Mouse (Mus musculus) embryonic facial prominence, embryonic 13.5 days (tissue): Measurements from ENCODE around the gene Gm21988. TPM values are rescaled to one million over a fixed set of nuclear protein-coding genes. Genes with fewer than 3 reads are reported as not detected.
A peak's percentile ranks its signal among the peaks of the same experiment; 100 is the strongest.

Source experiments
- ATAC-seq: fragments of 200-750 bp; cut with Nextera tagmentation; 2 replicates; pipeline ENCODE4 v1.8.0; 2017; ENCODE audit warnings: low read depth; ENCODE audit not compliant: insufficient number of reproducible peaks, insufficient read depth, low FRiP score, low TSS enrichment
- H3K27ac ChIP-seq: fragments of 300-500 bp; sonication (generic); 2 replicates; pipeline ENCODE4 v1.5.1; 2015; ENCODE audit warnings: moderate library complexity, mild to moderate bottlenecking, inconsistent platforms
- H3K27me3 ChIP-seq: fragments of 300-500 bp; sonication (generic); 2 replicates; pipeline ENCODE4 v1.6.1; 2015; ENCODE audit warnings: mild to moderate bottlenecking, inconsistent platforms
- H3K36me3 ChIP-seq: fragments of 300-500 bp; sonication (generic); 2 replicates; pipeline ENCODE4 v1.6.1; 2015; ENCODE audit warnings: mild to moderate bottlenecking, inconsistent platforms
- H3K4me1 ChIP-seq: fragments of 300-500 bp; sonication (generic); 2 replicates; pipeline ENCODE4 v1.6.1; 2015; ENCODE audit warnings: inconsistent platforms
- H3K4me2 ChIP-seq: fragments of 300-500 bp; sonication (generic); 2 replicates; pipeline ENCODE4 v1.6.1; 2015; ENCODE audit warnings: moderate library complexity, mild to moderate bottlenecking, inconsistent platforms
- H3K4me3 ChIP-seq: fragments of 300-500 bp; sonication (generic); 2 replicates; pipeline ENCODE4 v1.5.1; 2015; ENCODE audit warnings: mild to moderate bottlenecking, inconsistent platforms
- H3K9ac ChIP-seq: fragments of 300-500 bp; sonication (generic); 2 replicates; pipeline ENCODE4 v1.6.1; 2015; ENCODE audit warnings: mild to moderate bottlenecking, inconsistent platforms
- H3K9me3 ChIP-seq: fragments of 300-500 bp; sonication (generic); 2 replicates; pipeline ENCODE4 v1.6.1; 2016; ENCODE audit warnings: inconsistent platforms
- WGBS: fragments of 180-500 bp; shearing (Covaris S2); methylation state at CpG from one replicate; pipeline ENCODE4 v1.1.7; 2015; ENCODE audit warnings: mixed read lengths; 5-methylcytosine and 5-hydroxymethylcytosine counted together
- polyA plus RNA-seq: library from polyadenylated mRNA; unstranded; fragments of >200 nt; fragmentation: Nextera tagmentation; extraction: Ambion mirVana; gene quantifications from 2 replicates; pipeline ENCODE4 v1.2.1, GENCODE M21; 2015

The Gm21988 gene
- polyA plus RNA-seq, 1 experiment from 2014 or later, result 13.9 TPM

- ATAC-seq, result no peak
- H3K9me3 ChIP-seq, result no peaks in the 10 kb centered on the region
- H3K36me3 ChIP-seq, result peaks cover 15% of the 10 kb centered on the region
- no peak overlapping the region for H3K4me2 ChIP-seq
- 87% methylated on average over 12 of the region's 12 CpGs for WGBS
- H3K27me3 ChIP-seq, result peaks cover 7% of the 10 kb centered on the region
- H3K9ac ChIP-seq, result no peak overlapping the region
- peaks cover 56% of the 10 kb centered on the region for H3K4me1 ChIP-seq
- no peak overlapping the region for H3K4me3 ChIP-seq
- H3K27ac ChIP-seq, result no peak overlapping the region
These were observed 4.3 kb downstream of the Gm21988 start for GRCm38 (mm10) chr11:70235254-70235900.

DNA sequence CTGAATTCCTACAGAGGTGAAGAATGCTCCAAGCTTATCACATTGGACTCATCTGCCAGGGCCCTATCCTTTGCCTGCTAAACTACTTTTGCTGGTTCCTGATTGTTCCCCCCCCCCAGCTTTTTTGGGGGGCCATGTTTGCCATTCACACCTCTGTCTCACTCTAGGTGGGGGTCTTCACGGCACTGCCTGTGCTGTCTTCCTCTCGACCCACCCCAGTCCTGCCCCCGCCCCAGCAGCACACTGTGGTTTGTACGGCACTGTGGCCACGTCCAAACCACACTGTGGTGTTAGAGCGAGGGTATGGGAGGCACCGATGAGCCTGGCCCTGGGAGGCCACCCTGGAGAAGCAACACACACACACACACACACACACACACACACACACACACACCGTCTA is 5.1 kb downstream of the Gm21988 start:
- 79% methylated on average over 8 of the region's 8 CpGs for WGBS
- ATAC-seq, result no peak
- no peak overlapping the region for H3K9ac ChIP-seq
- H3K9me3 ChIP-seq, result no peaks in the 10 kb centered on the region
- H3K27ac ChIP-seq, result peak overlapping the region; percentile 57
- H3K36me3 ChIP-seq, result peaks cover 15% of the 10 kb centered on the region
- peaks cover 16% of the 10 kb centered on the region for H3K27me3 ChIP-seq
- no peak overlapping the region for H3K4me3 ChIP-seq
- peaks cover 63% of the 10 kb centered on the region for H3K4me1 ChIP-seq
- no peak overlapping the region for H3K4me2 ChIP-seq

DNA sequence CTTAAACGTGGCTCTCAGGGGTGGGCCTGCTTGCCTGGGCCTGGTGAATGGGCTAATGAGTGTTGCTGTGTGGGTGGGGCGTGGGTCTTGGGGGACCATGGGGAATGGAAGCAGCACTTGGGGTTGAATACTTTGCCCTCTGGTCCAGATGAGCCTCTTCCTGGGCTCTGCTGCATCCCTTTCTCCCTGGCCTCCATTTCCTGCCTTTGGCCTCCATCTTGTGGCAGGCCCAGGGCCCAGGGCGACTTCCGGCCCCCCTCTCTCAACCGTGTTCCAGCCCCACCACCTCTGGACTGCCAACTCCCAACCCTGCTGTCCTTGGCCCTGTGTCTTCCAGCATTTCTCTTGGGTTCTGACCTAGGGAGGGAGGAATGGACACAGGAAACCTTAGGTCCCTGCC is 5.6 kb downstream of the Gm21988 start:
- no peak for ATAC-seq
- Histone ChIP-seq H3K4me2 (peak overlapping the region; percentile 66; the same call in 1 of the 2 replicates), H3K27ac (peak overlapping the region; percentile 57), H3K9ac (no peak overlapping the region), H3K4me1 (peaks cover 67% of the 10 kb centered on the region), H3K9me3 (no peaks in the 10 kb centered on the region), H3K4me3 (no peak overlapping the region), H3K27me3 (peaks cover 20% of the 10 kb centered on the region), H3K36me3 (peaks cover 15% of the 10 kb centered on the region)
- 51% methylated on average over 5 of the region's 5 CpGs for WGBS

- peak overlapping the region; percentile 39; the same call in 1 of the 2 replicates for H3K27ac ChIP-seq
These were observed 6.6 kb downstream of the Gm21988 start for GRCm38 (mm10) chr11:70233016-70233415.

DNA sequence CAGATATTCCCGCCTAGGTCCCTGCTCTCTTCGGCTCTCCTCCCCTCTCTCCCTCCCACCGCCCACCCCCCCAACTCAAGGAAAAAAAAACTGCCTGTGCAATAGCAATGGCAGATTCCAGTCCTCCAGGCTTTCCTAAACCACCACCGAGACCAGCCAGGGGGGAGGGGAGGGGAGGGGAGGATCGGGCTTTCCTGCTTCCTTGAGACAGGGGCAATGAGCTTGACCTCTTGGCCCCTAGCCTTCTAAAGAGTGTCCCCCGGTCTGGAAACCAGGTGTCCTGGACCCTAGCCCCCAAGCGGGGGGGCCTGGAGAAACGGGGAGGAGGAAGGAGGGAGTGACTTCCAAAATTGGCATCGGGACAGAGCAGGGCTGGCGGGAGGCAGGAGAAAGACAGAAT is 7.1 kb downstream of the Gm21988 start:
- ATAC-seq, result no peak
- Histone ChIP-seq H3K36me3 (peaks cover 15% of the 10 kb centered on the region), H3K4me2 (peak overlapping the region; percentile 66), H3K4me3 (peak overlapping the region; percentile 47), H3K9me3 (no peaks in the 10 kb centered on the region), H3K27ac (peak overlapping the region; percentile 39; the same call in 1 of the 2 replicates), H3K27me3 (peaks cover 35% of the 10 kb centered on the region), H3K4me1 (peaks cover 62% of the 10 kb centered on the region), H3K9ac (peak overlapping the region; percentile 76)
- 5% methylated on average over 8 of the region's 10 CpGs for WGBS

More at GRCm38 (mm10) chr11:70233016-70233415, 6.6 kb downstream of the Gm21988 start:
- Histone ChIP-seq H3K4me2 (peak overlapping the region; percentile 66), H3K9ac (peak overlapping the region; percentile 76), H3K4me3 (peak overlapping the region; percentile 47), H3K9me3 (no peaks in the 10 kb centered on the region), H3K36me3 (peaks cover 15% of the 10 kb centered on the region), H3K27me3 (peaks cover 30% of the 10 kb centered on the region), H3K4me1 (peaks cover 62% of the 10 kb centered on the region)
- WGBS, result 37% methylated on average over 8 of the region's 8 CpGs
- ATAC-seq, result no peak

- under 1% methylated on average over 32 of the region's 32 CpGs for WGBS
- H3K4me1 ChIP-seq, result peaks cover 57% of the 10 kb centered on the region
- no peak for ATAC-seq
- peaks cover 7% of the 10 kb centered on the region for H3K36me3 ChIP-seq
- peak overlapping the region; percentile 37 for H3K4me3 ChIP-seq
- H3K27ac ChIP-seq, result peak overlapping the region; percentile 45; the same call in 1 of the 2 replicates
- H3K27me3 ChIP-seq, result peaks cover 58% of the 10 kb centered on the region
- peak overlapping the region; percentile 54 for H3K4me2 ChIP-seq
- H3K9ac ChIP-seq, result peak overlapping the region; percentile 40; the same call in 1 of the 2 replicates
- no peaks in the 10 kb centered on the region for H3K9me3 ChIP-seq
These were observed 9.3 kb downstream of the Gm21988 start for GRCm38 (mm10) chr11:70230239-70230727.

DNA sequence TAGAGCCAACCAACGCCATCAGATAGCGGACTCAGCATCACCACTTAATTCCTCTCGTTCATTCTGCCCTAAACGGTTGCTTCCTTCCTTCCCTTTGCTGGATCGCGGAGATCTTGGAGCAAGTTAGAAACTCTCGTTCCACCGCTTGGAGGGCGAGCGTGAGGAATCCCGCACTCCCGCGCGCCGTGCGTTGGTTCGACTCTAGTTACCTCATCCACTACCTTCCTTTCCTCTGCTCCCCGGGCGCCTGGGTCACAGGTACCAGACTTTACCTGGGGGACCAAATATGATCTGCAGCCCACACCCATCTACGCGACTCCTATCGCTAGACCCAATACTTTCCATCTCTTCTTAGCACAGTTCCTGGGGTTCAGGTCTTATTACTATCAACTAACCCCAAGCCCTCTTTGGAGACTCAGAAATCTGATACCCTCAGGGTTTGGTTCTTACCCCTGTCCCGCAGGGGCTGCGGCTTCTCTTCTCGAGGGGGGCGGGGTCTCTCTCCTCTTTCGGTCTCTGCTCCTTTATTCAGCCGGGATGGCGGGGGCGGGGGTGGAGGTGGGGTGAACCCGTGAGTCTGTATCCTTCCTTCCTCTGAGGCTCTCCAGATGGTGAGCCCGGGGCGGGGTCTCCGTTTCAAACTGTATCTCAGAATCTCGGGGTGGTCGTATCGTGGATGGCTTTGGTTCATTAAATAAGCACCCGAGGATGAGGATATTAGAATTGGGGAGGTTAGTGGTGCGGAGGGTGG is 10.2 kb downstream of the Gm21988 start, which contains the start of gene Bcl6b:
Bcl6b (minus strand) TSS at position 539 of the 751 bp plus-strand sequence.
- Histone ChIP-seq H3K27me3 (peaks cover 66% of the 10 kb centered on the region), H3K9me3 (no peaks in the 10 kb centered on the region), H3K36me3 (no peaks in the 10 kb centered on the region), H3K4me1 (peaks cover 49% of the 10 kb centered on the region), H3K4me3 (peak within 1 kb of the TSS; percentile 37), H3K4me2 (peak within 1 kb of the TSS; percentile 54), H3K27ac (peak within 1 kb of the TSS; percentile 51; the same call in 1 of the 2 replicates), H3K9ac (peak within 1 kb of the TSS; percentile 58)
- 3% methylated on average over 39 of the region's 39 CpGs for WGBS
- ATAC-seq, result no peak

DNA sequence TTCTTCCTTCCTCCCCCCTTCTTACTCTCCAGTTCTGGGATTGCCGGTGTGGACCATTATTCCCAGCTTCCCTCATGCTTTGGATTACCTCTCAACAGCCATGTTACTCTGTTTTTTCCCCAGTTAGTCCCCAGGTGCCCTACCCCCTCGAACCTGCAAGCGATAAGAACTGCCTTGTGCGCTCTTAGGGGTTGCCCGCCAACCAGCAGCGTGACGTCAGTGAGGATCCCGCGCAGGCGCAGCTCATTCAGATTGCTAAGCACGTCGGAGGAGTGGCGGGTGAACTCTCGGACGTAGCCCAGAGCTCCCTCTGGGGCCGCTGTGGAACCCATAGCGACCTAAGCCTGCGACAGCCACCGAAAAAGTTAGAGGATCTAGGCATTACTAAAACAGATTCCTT is 10.8 kb downstream of the Gm21988 start:
- under 1% methylated on average over 19 of the region's 19 CpGs for WGBS
- no peak for ATAC-seq
- Histone ChIP-seq H3K4me2 (peak overlapping the region; percentile 54), H3K4me1 (peaks cover 43% of the 10 kb centered on the region), H3K36me3 (no peaks in the 10 kb centered on the region), H3K4me3 (peak overlapping the region; percentile 37), H3K9me3 (no peaks in the 10 kb centered on the region), H3K27ac (peak overlapping the region; percentile 51; the same call in 1 of the 2 replicates), H3K9ac (peak overlapping the region; percentile 58), H3K27me3 (peaks cover 72% of the 10 kb centered on the region)

GRCm38 (mm10) chr11:70227661-70228245 is 11.9 kb downstream of the Gm21988 start:
- no peaks in the 10 kb centered on the region for H3K36me3 ChIP-seq
- H3K27ac ChIP-seq, result no peak overlapping the region
- peaks cover 32% of the 10 kb centered on the region for H3K4me1 ChIP-seq
- ATAC-seq, result no peak
- no peaks in the 10 kb centered on the region for H3K9me3 ChIP-seq
- 88% methylated on average over 4 of the region's 4 CpGs for WGBS
- H3K27me3 ChIP-seq, result peaks cover 77% of the 10 kb centered on the region
- H3K4me2 ChIP-seq, result peak overlapping the region; percentile 54
- H3K9ac ChIP-seq, result no peak overlapping the region
- peak overlapping the region; percentile 37; the same call in 1 of the 2 replicates for H3K4me3 ChIP-seq

DNA sequence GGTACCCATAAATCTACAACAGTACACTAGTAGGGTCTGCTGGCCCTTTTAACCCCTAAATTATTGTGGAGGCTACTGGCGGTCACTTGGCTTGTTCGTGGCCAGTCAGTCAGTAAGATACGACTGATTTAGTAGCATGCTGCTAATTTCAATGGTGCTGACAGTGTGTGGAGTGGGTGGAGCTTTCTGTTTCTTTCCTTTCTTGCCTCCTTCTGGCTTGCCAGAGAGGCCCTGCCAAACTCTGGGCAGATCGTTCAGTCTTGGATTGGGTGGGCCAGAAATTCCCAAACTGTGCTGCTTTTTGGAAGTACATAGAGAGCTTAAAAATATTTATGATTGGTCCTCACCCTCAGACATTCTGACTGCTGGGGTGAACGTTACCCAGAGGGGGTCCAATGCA is 12.5 kb downstream of the Gm21988 start:
- ATAC-seq, result no peak
- no peaks in the 10 kb centered on the region for H3K9me3 ChIP-seq
- WGBS, result 37% methylated on average over 5 of the region's 5 CpGs
- H3K27me3 ChIP-seq, result peaks cover 82% of the 10 kb centered on the region
- H3K4me3 ChIP-seq, result peak overlapping the region; percentile 37
- H3K9ac ChIP-seq, result no peak overlapping the region
- H3K27ac ChIP-seq, result no peak overlapping the region
- H3K36me3 ChIP-seq, result no peaks in the 10 kb centered on the region
- peak overlapping the region; percentile 52 for H3K4me2 ChIP-seq
- H3K4me1 ChIP-seq, result peaks cover 35% of the 10 kb centered on the region

DNA sequence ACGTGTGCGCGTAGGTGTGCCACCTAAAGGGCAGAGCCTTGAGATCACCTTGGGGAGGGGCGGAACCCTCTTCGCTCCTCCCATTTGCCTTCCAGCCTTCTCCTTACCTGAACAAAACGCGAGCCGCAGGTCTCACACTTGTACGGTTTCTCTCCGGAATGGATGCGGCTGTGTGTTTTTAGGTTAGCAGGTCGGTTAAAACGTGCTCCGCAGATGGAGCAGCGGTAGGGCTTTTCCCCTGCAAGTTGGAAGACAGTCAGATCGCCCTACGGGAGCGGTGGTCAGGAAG is 13.1 kb downstream of the Gm21988 start:
- Histone ChIP-seq H3K27me3 (peaks cover 84% of the 10 kb centered on the region), H3K4me3 (peak overlapping the region; percentile 30), H3K27ac (no peak overlapping the region), H3K4me2 (peak overlapping the region; percentile 52), H3K9ac (peak overlapping the region; percentile 55), H3K9me3 (no peaks in the 10 kb centered on the region), H3K36me3 (no peaks in the 10 kb centered on the region), H3K4me1 (peaks cover 41% of the 10 kb centered on the region)
- no peak for ATAC-seq
- WGBS, result 4% methylated on average over 18 of the region's 18 CpGs
